Mouse (Mus musculus) left cerebral cortex, postnatal 36 days (tissue): Measurements from ENCODE around the gene Gm9887. TPM values are rescaled to one million over a fixed set of nuclear protein-coding genes. Genes with fewer than 3 reads are reported as not detected.
"Not testable (repeated sequence)": the region's sequence is repeated elsewhere in the genome, so short reads cannot be mapped to it uniquely, and the experiment has no call there.

ENCODE experiments used
- DNase-seq, 2 experiments: peaks; one replicate each; pipeline ENCODE4 v3.0.0; 2021 to 2022; ENCODE audit warnings: low spot score in 2 of 2, mixed read lengths in 1 of 2
- intact Hi-C: fragments of 180-260 bp; cut with DNase I; formaldehyde crosslinking; loops from one replicate; pipeline ENCODE4 v1.15.1; 2025
- microRNA-seq: library from miRNA; unstranded; fragments of <30 nt; microRNA quantifications from one replicate; pipeline ENCODE4 v1.2.0, GENCODE M21; 2022
- total RNA-seq, 2 experiments: library from RNA; stranded (reverse); gene quantifications; 2 replicates each; pipeline ENCODE4 v1.2.3; 2021

The Gm9887 gene
- total RNA-seq, 2 experiments from 2014 or later, result 0.93 to 1.7 TPM

DNA sequence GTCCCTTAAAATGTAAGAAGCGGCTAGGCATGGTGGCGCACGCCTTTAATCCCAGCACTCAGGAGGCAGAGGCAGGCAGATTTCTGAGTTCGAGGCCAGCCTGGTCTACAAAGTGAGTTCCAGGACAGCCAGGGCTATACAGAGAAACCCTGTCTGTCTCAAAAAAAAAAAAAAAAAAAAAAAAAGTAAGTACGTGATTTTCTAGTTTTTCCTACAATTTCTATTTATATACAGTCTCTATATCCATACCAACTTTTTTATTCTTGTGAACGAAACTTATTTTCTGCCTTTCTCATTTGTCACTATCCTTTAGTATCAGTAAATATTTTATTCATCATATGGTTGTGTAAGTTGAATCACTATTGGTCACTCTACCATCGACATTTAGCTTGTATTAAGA, 9.1 kb downstream of the Gm9887 start:
- not testable (repeated sequence) for DNase-seq
- intact Hi-C loops, result loop anchor here (2.0 kb wide), 1 partner anchor 212 kb away; no protein-coding TSS in a partner anchor

- DNase-seq, result no peak
- intact Hi-C loops, result loop anchor here (2.0 kb wide), 1 partner anchor 212 kb away; no protein-coding TSS in a partner anchor
Observed at GRCm38 (mm10) chr12:69362388-69362787, 9.9 kb downstream of the Gm9887 start.

- intact Hi-C loops, result loop anchor here (2.0 kb wide), 1 partner anchor 213 kb away; no protein-coding TSS in a partner anchor
- DNase-seq, result no peak
Observed at GRCm38 (mm10) chr12:69361919-69362318, 10.3 kb downstream of the Gm9887 start.

- intact Hi-C loops, result not testable (repeated sequence)
- DNase-seq, result peak; percentile 99 to 100
Observed at GRCm38 (mm10) chr12:69360997-69361899, 11.0 kb downstream of the Gm9887 start.

GRCm38 (mm10) chr12:69360655-69360996, 11.6 kb downstream of the Gm9887 start:
- DNase-seq, result peak; percentile 28 to 39
- intact Hi-C loops, result no loop called here

- intact Hi-C loops, result loop anchor here (5.0 kb wide), 1 partner anchor 325 kb away; the partner anchor contains the start of gene Sos2
- DNase-seq, result no peak
Observed at GRCm38 (mm10) chr12:69357300-69357646, 15.0 kb downstream of the Gm9887 start.

GRCm38 (mm10) chr12:69356546-69357299, 15.5 kb downstream of the Gm9887 start, which contains the start of gene Nemf:
Nemf (minus strand) TSS chr12:69357165.
- peak; percentile 90 for DNase-seq
- intact Hi-C loops, result loop anchor here (5.0 kb wide), 1 partner anchor 326 kb away; the partner anchor contains the start of gene Sos2

GRCm38 (mm10) chr12:69351685-69352084, 20.6 kb downstream of the Gm9887 start:
- intact Hi-C loops, result no loop called here

GRCm38 (mm10) chr12:69349928-69350327, 22.3 kb downstream of the Gm9887 start:
- DNase-seq, result no peak
- intact Hi-C loops, result no loop called here

More at GRCm38 (mm10) chr12:69351685-69352084, 20.6 kb downstream of the Gm9887 start:
- DNase-seq, result no peak

GRCm38 (mm10) chr12:69333547-69333946, 38.7 kb downstream of the Gm9887 start:
- no peak for DNase-seq
- intact Hi-C loops, result no loop called here

GRCm38 (mm10) chr12:69332147-69332546, 40.1 kb downstream of the Gm9887 start:
- no peak for DNase-seq
- intact Hi-C loops, result no loop called here

DNA sequence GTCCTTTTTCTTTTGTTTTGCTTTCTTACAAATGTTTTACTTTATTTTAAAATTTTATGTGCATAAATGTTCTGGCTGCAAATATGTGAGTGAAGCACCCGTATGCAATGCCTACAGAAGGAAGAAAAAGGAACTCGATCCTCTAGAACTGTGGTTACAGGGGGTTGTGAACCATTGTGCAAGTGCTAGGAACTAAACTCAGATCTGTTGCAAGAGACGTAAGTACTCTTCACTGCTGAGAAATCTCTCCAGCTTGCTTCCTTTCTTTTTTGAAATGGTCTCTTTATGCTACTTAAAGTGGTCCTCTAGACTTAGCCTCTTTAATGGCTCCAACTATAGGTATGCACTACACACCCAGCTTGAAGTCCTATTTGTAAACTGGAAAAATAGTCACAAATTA, 41.1 kb downstream of the Gm9887 start:
- no peak for DNase-seq
- intact Hi-C loops, result no loop called here

Small RNA genes within 50 kb of the gene (microRNA-seq; reads per million reads assigned to microRNA genes)
- gene Gm47299 (not detected), gene Gm47305 (not detected)

Other genes starting within 250 kb of the Gm9887 start
- gene Rps29, start 213.3 kb downstream of the Gm9887 start, total RNA-seq, result 1,000 to 10,000 TPM; 1,009 to 1,161 TPM
- not detected for gene Lrr1, start 203.6 kb downstream of the Gm9887 start, total RNA-seq
- gene Rpl36al, start 188.4 kb downstream of the Gm9887 start, total RNA-seq, result 100 to 1,000 TPM; 165 to 192 TPM
- gene Mgat2, start 188.3 kb downstream of the Gm9887 start, total RNA-seq, result 10 to 100 TPM; 27.3 to 30.7 TPM
- gene Gm49383, start 175.4 kb downstream of the Gm9887 start, total RNA-seq, result 1 to 10 TPM; 2.1 to 5.6 TPM
- 1 to 10 TPM; 1.8 to 1.9 TPM for gene Dnaaf2, start 174.0 kb downstream of the Gm9887 start, total RNA-seq
- gene Gm49384, start 168.2 kb downstream of the Gm9887 start, total RNA-seq, result 1 to 10 TPM; 2.2 to 2.8 TPM
- gene Pole2, start 144.3 kb downstream of the Gm9887 start, total RNA-seq, result under 1 TPM in 1 of 2 experiments, not detected in 1; 0.79 TPM
- gene Klhdc1, start 131.3 kb downstream of the Gm9887 start, total RNA-seq, result 10 to 100 TPM; 19.0 to 22.5 TPM
- gene Klhdc2, start 75.8 kb downstream of the Gm9887 start, total RNA-seq, result 100 to 1,000 TPM; 128 to 146 TPM
- gene Nemf, start 15.3 kb downstream of the Gm9887 start, total RNA-seq, result 10 to 100 TPM; 35.9 to 53.2 TPM
- 10 to 100 TPM; 49.9 to 61.4 TPM for gene Arf6, start 308 bp downstream of the Gm9887 start, total RNA-seq
- gene Vcpkmt, start 210.6 kb upstream of the Gm9887 start, total RNA-seq, result 10 to 100 TPM; 20.3 to 24.8 TPM